Mouse (Mus musculus) retina, adult 2 months (tissue): ENCODE results near the gene Pjvk.
"Not testable (repeated sequence)": the region's sequence is repeated elsewhere in the genome, so short reads cannot be mapped to it uniquely, and the experiment has no call there.

ENCODE experiments used
- DNase-seq: peaks from one replicate; pipeline ENCODE4 v3.0.0-alpha.2; 2012; ENCODE audit warnings: low read depth, low spot score

The Pjvk gene

DNA sequence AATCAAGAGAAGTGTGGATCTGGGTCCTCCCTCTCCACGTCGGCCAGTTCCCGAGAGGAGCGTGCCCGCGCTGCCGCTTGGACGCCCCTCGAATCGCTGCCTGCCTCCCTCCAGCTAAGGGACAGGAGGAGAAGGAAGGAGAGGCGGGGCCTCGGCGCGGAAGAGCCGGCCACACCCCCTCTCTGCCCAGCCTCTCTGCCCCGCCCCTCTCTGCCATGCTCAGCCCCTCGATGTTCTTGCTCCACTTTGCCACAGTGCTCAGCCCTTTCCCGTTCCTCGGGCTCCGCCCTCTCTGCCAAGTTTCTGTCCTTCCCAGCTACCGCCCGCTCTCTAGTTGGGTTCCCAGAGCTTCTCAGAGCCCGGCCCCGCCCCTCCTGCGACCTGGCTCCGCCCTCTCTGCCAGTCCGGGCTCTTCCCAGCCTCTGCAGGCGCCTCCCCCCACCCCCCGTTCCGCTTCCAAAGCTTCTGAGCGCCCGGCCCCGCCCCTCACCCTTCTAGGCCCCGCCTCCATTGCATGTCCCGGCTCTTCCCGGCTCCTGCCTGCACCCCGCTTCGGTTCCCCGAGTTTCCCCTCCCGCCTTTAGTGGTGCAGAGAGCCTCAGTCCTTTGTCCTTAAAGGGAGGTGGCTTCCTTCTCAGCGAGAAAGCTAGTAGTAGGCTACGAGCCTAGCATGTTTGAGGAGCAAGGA, at the start of gene Pjvk, which contains the start of gene Prkra:
Gene Pjvk, plus strand, starts transcription at position 594 of the 688 bp plus-strand sequence.
Gene Prkra, minus strand, starts transcription at position 133 of the 688 bp plus-strand sequence.
- DNase-seq: peak; percentile 96

DNA sequence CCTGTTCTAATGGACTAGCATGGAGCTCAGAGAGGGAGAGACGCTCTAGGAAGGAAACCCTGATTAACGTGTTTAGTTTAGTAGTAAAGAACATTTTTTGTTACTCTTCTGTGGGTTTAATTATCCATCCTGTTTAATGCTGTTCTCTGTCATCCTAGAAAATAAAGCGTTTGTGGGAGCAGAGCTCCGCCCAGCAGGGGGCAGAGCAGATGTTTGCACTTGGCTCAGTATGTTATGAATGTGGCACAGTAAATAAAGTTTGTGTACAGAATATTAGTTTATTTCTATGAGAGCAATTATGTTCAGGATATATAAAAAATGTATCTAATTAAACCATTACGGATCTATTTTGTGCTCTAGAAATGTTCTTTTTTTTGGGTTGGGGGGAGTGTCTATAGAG, 49.1 kb upstream of the Pjvk start:
- no peak for DNase-seq

DNA sequence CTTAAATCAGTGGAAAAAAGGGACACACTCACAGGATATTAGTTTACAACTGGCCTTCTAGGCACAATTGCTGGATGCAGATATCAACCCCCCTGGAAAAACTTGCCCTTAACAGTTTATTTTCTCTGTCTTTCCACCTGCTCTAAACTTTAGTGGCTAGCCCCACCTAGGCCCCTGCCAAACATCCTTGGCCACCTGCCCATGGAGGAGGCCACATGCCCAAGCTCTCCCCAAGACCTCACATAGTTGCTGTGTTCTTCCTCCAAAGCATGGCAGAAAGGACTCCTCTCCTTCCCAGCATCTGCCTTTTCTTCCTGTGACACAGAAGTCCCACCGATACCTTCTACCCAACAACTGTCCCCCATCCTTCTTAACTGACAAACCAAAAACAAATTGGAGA, 46.0 kb upstream of the Pjvk start:
- no peak for DNase-seq

DNA sequence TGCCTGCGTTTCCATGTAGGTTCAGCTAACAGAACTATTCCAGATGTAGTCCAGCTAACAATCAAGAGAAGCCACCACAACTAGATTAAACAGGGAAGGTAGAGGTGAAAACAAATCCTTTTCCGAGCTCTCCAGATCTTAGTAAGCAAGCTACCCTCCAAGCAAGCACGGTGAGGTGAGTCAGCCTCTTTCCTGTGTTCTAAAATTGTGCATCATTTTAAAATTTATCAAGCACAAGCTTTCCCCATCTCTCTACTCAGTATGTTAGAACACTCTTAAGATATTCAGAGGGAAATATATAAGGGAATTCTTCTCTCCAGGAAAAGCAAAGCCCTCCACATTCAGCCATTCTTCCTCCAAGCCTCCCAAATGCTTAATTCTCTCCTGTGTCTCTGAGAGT, 41.6 kb upstream of the Pjvk start:
- DNase-seq: no peak

DNA sequence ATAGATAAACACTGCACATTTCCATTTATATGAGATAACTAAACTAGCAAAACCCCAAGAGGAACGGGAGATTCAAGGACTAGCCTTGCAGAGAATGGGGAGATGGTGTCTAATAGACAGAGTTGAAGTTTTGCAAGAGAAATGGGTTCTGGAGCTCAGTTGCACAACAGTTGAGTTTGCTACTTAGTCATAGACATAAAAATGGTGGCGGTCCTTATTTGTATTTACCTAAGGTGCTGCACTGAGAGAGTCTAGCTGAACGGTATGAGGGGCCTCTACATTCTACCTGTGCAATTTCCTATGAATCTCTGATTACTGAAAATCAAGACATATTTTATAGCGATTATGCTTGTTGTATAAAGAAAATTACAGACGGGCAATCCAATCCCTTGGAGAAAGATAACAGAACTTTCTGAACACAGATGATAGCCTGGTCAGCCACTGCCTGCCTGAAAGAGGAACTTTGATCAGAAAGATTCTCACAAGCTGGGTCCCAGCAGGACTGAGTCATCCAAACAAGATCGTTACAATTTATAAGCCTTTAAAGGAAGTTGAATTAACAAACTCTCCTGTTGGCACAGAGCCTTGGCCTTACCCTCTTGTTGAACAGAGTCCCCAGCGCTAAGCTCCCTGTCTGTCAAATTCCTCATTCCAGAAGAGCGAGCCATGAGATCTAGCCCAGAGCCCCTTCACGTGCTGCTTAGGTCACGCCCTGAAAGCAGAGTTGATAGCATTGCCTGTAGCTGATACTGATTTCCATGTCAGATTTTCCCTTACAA, 37.8 kb upstream of the Pjvk start:
- no peak for DNase-seq

DNA sequence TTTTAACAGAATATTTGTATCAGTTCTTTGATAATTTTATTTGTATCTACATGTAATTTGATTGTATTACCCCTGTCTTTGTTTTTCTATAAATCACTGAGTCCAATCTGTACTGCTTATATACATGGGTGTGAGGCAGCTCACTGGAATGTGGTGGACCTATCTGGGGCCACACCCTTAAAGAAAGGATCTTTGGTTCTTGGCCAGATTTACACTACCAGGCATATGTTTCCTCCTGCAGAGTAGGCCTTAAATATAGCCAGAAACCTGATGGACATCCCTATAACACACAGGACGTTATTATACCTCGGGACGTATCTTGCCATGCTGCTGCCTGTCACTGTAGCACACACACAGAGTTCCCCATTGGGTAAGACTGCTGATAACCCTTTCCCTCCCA, 36.3 kb upstream of the Pjvk start:
- DNase-seq: no peak

DNA sequence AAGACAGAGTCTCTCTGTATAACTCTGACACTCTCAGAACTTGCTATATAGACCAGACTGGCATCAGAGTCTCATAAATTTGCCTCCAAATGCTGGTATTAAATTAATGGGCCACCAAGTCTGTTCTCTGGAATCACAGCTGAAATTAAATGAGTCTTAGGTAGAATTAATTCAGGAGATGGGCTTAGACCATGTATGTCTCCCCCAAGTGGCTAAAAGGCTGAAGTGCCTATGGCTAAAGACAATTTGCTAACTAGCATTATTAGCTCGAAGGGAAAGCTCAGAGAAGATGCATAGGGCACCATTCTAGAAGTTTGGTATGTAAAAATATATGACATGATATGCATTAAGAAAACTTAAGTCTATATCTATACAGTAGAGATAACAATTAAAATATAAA, 30.2 kb upstream of the Pjvk start:
- DNase-seq: peak; percentile 38

DNA sequence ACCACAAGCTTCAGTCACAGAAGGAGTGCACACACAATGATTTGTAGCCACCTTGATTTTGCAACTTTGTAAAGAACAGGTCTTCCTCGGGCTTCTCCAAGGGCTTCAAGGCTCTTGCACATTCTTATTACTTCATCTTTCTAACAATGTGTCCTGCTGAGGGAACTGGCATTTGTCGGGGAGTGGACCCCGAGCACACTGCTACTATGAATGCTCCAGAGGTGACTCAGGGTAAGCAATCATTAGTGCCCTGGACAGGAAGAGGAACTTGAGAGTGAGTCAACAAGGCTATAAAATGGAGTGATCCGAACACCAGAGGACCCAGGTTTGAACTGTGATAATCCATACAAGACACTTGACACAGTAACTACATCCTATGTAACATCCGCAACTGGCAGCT, 28.1 kb upstream of the Pjvk start:
- DNase-seq: no peak

DNA sequence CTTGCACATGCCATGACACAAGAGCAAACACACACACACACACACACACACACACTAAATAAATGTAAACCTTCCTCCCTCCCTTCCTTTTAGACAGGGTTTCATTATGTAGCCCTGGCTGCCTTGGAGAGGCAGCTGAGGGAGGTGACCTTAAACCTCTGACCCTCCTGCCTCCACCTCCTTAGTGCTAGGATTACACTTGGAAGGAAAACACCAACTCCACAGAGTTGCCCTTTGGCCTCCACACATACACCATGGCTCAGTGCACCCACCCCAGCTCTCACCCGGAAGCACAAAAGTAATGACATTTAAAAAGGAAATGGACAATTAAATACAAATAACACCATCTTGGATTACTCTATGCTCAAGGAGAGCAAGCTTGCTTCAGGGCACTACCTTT, 26.6 kb upstream of the Pjvk start:
- no peak for DNase-seq

DNA sequence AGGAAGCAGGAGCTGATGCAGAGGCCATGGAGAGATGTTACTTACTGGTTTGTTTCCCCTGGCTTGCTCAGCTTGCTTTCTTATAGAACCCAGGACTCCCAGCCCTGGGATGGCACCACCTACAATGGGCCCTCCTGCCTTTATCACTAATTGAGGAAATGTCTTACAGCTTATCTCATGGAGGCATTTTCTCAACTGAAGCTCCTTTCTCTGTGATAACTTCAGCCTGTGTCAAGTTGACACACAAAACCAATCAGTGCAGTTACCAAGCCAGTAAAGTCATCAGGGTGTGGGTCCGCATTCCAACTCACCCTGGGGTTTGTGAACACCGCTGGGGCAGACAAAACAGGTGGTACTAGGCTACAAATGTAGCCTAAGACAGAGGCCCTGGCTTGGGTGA, 26.0 kb upstream of the Pjvk start:
- DNase-seq: not testable (repeated sequence)

DNA sequence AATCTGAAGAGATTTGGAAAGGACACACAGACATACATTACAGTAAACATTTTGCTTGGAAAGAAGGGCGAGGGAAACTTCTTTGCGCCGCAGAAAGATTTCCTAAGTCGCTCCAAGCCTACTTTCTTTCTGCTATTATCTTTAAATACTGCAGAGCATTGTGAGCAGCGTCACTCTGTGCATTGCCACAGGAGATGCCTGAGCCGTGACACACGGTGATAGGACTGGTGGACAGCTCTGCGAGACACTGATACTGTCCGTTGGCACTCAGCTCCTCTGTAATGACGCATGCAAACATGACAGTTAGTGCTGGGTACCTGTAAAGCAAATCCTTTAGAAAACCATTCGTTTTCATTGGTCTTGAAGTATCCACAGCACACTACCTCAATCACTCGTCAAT, 18.0 kb upstream of the Pjvk start:
- no peak for DNase-seq

DNA sequence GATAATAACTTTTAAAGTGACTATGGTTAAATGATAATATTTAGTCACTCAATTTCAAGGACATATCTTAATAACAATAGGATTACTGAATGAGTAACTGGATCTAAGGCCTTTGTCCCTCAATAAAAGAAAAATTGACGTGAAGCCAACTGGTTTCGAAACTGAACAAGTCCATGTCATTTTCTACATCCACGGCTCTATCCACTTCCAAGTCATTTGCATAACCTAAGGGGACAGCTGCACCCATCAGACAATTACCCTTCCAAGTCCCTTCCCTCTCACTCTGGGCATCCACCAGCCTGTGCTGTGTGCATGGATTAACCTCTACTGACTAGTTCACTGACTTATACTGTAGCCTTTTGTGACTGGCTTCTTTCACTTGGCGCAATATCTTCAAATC, 16.7 kb upstream of the Pjvk start:
- no peak for DNase-seq

DNA sequence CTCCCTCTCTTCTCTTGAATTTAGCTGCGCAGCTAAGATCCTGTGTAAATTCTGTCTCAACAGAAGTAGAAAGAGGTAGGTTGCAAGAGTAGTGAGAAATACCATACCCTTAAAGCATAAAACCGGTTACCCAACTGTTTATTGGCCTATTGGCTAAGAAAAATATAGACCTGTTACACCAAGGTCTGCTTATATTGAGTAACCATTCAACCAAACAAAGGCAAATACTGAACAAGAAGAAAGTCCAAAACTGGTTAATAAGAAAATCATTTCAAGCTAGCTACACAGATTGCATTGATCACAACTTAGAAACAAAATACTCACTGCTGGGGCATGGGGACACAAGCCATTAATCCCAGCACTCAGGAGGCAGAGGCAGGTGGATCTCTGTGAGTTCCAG, 8.6 kb upstream of the Pjvk start:
- no peak for DNase-seq

DNA sequence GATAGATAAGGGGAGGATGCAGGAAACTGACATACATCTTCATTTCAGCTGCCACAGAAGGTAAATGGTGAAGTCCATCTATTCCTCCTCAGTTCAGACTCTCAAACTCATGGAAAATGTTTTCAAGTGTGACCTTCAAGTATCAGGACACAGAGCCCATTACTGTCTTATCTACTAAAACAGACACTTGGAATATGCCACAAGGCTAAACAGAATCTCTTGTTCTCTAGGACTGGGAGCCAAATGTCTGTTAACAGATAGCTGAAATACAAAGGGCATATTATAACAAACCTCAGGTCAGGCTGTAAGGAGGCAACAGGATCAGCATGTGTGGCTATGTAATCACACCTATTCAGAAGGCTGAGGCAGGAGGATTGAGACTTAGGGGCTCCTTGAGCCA, 4.5 kb upstream of the Pjvk start:
- no peak for DNase-seq

DNA sequence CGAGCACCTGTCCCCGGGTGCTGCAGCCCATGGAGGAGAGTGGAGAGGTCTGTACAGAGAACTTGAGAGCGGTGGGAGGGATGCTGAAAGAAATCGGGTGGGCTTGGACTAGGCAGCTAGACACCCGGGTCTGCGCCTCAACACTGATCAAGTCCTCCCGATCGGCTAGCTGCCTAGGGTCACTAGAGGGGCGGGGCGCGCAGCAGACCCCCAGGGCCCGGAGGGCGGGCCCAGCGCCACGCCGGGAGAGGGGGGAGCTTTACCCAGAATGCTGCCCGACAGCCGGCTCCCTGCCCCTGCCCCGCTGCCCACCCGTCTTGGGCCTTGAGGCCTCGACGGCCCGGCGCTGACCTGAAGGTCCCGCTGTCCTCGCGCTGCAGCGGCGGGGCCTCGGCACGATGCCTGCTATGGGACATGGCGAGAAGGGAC, 821 bp upstream of the Pjvk start:
- DNase-seq: no peak

DNA sequence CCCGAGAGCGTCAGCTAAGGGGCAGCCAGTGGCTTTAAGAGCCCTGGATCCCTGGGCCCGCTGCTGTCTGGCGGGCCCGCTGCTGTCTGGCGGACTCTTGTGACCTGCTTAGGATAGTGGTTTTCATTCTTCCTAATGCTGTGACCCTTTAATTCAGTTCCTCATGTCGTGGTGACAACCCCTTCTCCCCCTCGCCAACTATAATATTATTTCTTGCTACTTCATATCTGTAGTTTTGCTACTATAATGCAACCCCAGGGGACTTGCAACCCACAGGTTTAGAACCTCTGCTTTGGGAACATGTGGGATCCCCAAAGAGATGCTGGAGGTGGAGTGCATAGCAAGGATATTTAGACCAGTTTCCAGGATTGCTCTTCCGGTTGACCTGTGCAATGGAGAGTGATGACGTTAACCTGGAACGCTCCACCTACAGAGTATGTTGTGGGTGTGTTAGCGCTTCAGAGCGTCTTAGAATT, 428 bp downstream of the Pjvk start:
- DNase-seq: no peak

DNA sequence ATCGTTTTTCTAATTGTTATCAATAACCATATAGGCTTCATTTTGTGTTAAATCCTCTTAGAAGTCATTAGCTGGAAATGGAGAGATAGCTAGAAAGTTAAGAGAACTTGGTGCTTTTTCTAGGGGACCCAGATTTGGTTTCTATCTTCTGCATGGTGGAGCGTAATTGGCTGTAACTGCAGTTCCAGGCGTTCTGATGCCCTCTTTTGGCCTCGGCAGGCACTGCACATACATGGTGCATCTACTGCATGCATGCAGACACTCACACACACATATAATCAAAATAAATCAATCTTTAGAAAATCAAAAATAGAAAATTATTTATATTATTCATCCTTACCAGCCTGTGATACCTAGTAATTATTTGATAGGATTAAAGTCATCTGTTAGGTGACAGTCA, 4.8 kb downstream of the Pjvk start:
- no peak for DNase-seq

DNA sequence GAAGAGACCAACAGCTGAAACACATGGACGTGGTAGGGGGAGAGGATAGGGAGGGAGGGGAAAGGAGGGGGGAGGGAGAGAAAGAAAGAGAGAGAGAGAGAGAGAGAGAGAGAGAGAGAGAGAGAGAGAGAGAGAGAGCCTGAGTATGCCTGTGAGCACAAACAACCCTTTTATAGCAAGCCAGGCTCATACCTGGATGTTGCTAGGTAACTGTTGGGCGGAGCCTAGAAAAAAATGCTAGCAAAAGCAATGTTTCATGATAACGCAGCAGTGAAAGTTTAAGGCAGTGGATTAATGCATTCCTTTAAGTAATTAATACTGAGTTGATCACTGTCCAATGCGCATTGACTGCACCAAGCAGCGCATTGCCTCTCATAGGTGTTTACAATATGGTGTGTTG, 6.4 kb downstream of the Pjvk start:
- DNase-seq: no peak

DNA sequence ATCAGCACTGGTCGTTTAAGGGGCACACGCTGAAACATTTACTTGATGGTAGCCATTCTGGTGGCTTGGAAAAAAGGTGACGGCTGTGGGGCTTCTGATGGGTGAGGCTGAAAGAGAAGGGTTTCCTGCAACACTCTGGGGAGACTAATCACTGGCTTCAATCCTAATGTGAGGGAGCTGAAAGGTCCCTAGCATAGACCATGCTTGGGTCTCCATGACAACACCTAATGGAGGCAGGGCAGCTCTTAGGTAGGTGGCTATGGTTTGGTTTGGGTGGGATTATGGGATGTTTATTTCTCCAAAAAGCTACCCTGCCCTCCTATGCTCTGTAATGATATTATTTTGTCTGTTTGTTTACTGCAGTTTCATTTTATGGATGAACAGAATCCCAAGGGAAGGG, 7.2 kb downstream of the Pjvk start:
- DNase-seq: no peak

DNA sequence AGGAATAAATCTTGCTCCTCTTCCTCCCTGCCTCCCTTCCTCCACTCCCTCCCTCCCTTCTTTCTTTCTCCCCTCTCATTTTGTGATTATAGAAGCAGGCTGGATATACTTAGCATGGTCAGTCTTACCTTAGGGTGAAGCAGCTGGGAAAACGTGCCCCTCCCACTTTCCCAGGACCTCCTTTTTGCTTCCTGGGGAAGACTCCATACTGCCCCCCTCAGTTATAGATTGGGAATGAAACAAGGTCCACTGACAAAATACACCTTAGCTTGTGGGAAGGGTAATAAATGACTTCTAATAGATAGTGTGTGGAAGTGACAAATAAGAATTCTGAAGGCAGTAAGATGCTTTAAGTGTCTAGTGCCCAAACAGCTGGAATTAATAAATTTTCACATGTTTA, 7.7 kb downstream of the Pjvk start:
- DNase-seq: no peak

DNA sequence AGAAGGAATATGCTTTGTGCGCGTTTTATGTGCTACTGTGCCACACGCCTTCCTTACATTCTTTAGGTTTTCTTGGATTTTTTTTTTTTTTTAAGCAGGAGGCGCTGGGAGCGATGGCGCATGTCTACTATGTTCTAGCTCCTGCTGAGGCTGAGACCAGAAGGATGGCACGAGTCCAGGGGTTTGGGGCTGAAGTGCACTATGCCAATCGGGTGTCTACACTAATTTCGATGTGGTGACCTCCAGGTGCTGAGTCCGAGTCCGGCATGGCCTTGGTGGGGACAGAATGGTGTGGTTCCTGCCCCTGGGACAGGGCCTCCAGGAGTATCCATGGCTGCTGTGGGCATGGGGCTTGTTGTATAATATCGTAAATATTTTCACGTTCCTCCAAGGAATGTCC, 10.3 kb downstream of the Pjvk start:
- no peak for DNase-seq

DNA sequence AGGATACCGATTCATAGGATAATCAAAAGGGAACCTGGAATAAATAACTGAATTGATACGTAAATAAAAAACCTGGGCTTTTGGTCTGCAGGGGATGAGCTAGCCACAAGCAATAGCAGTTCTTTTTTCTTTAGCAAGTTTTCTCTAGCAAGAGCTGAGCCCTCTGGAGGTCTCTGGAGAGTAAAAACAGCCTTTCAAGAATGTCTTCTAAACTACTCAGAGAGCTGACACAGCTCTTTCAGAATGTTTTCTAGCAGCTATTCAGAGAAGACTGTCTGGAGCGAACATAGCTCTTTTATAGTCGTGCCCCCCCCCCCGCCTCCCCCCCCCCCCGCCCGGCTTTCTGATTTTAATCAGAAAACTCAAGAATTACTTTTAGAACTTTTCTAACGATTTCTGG, 11.1 kb downstream of the Pjvk start:
- DNase-seq: no peak

DNA sequence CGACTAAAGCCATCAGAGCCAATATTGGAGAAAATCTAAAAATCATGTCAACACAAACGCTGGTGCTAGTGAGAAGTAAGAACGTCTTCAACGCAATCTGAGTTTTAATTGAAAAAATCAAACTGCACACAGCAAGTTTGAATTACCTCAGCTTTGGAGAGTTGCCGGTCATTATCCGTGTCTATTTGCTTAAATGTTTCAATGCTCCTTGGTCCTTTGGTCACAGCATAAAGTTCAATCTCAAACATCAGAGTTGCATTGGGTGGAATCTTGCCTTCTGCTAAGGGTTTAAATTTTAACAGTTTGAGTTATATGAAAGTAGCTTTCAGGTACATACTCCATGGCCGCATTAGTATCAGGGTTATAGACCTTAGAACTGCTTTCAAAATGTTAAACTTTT, 17.3 kb downstream of the Pjvk start:
- DNase-seq: no peak
